Mouse (Mus musculus): Measurements from ENCODE around the gene Aff2. TPM values are rescaled to one million over a fixed set of nuclear protein-coding genes. Genes with fewer than 3 reads are reported as not detected.

Gene Aff2
- total RNA-seq, 2 experiments from 2014 or later, result 0.66 to 1.2 TPM

DNA sequence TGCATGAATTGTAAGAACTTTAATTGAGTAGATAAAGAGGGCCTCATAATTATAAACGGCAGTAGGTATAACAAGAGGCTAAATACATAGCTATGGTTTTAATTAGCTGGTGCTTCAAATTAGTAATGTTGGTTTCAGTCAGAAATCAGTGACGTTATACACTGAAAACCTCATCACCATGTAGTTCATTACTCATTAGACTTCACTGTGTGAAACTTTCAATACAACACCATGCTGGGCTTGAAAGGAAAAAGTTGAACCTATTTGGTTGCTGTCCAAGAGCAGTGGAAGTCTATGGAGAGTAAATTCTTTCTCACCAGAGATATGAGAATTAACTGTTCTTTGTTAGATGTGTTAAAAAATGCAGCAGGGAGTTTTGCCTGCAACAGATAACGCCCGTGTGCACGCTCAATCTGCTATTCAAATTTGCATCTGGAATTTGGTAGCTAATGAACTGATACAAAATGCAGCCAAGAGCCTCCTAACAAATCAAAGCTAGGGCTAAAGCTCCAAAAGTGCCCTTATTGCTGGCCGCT, 158.0 kb downstream of the Aff2 start:
- intact Hi-C loops (cut with DNase I), result no loop called here
- no peak for TF ChIP-seq CTCF (IDR thresholded peaks at IDR 0.05)
- Histone ChIP-seq H3K27ac (no peak overlapping the region), H3K4me3 (no peak overlapping the region)
- no peak for DNase-seq

DNA sequence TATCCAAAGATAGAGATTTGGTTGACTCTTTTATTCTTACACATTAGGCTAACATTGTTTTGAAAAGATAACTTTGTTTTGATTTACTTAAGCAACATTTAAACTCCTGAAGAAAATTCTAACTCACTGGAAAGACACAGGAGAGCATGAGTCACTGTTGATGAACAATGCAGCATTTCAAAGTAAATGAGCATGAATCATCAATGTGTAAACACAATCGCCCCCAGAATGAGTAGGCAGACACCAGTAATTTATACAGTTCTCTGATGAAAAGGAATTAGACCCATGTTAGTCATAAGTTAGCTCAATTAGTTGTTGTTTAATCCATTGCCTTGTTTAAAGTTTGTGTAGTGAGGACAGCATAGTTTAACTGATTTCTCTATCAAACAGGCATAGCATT, 180.7 kb downstream of the Aff2 start:
- DNase-seq, result no peak
- TF ChIP-seq CTCF (IDR thresholded peaks at IDR 0.05), result no peak
- intact Hi-C loops (cut with DNase I), result no loop called here
- Histone ChIP-seq H3K27ac (no peak overlapping the region), H3K4me3 (no peak overlapping the region)

DNA sequence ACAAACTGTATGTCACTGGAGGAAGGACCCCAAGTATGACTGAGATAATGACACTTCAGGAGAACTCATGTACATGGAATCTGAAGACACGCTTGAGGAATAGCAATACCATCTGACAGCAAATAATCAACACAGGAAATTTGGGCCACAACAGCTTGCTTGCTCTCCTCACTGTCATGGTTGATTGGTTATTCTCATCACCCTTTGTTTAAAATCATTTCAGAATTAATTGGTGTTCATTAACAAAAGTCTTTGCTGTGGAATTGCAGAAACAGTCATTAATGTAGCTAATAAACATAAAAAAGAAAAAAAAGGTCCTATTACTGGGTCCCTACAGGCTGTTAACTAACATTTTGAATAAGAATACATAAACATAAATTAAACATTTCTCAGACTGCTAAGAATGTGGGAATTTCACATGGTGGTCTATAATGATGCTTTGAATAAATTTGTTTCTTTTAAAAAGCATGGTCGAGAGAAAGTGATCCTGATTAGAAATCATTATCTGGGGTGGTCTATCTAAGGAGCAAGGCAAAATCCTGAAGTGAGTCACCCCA, 219.9 kb downstream of the Aff2 start:
- H3K4me3 ChIP-seq, result no peak overlapping the region
- no peak for TF ChIP-seq CTCF (IDR thresholded peaks at IDR 0.05)
- no peak overlapping the region for H3K27ac ChIP-seq
- DNase-seq, result no peak
- intact Hi-C loops (cut with DNase I), result no loop called here

DNA sequence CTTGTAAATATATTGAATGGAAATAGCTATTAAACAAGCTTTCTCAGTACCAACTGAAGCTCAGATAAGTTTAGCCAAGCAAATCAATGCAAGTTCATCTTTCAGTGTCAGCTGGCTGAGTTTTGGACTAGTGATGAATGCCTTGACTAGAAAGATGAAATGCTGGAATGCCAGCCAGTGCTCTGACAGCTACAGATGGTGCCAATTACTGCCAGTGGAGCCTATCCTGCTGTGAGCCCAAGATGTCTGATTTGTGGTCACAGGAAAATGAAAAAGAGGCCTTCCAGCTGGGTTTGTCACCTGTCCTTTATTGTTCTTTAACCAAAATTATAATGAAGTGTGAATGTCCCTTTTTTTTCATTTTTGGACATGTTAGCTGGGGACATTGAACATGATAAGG, 248.7 kb downstream of the Aff2 start:
- Histone ChIP-seq H3K27ac (no peak overlapping the region), H3K4me3 (no peak overlapping the region)
- TF ChIP-seq CTCF (IDR thresholded peaks at IDR 0.05), result no peak
- DNase-seq, result no peak
- intact Hi-C loops (cut with DNase I), result no loop called here

DNA sequence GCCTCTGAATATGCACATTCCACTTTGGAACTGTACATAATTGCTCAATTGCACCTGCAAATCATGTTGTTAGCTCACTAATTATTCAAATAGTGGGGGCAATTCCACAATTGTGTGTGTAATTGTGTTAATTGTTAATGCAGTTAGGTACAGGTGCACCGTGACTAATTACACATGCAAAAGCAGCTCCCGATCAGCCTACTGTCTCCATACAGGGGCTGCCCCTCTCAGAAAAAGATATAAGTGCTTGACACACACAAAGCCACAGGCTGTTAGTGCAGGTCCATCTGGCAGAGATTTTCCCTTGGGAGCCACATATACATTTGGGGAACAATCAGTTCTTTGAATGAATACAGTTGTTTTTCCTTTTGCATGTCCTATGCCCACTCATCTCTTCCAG, 302.9 kb downstream of the Aff2 start:
- no peak for DNase-seq
- TF ChIP-seq CTCF (IDR thresholded peaks at IDR 0.05), result no peak
- Histone ChIP-seq H3K27ac (no peak overlapping the region), H3K4me3 (no peak overlapping the region)
- intact Hi-C loops (cut with DNase I), result no loop called here

DNA sequence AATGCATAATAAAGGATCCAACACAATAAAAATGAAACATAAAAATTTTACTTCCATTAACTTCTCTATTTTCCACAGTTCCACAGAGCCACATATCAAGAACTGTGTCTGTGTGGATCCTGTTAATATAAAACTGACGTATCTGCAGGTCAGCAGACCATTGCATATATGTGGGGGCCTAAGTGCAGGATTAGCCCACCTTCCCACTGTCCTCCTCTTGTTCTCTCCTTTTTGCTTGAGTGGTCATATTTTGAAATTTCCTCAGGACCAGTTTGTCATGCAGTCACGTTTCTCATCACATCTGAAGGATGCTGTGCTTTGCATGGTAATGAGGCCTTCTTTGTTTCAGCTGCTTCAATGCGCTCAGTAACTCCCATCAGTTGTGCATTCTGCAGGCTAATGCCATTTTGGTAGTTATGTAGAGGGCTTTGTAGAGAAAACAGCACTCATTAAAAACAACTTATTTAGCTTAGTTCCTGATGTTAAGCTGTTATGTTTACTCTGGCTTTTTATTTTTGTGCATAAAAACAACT, 306.1 kb downstream of the Aff2 start:
- intact Hi-C loops (cut with DNase I), result no loop called here
- Histone ChIP-seq H3K27ac (no peak overlapping the region), H3K4me3 (no peak overlapping the region)
- TF ChIP-seq CTCF (IDR thresholded peaks at IDR 0.05), result no peak
- DNase-seq, result no peak

DNA sequence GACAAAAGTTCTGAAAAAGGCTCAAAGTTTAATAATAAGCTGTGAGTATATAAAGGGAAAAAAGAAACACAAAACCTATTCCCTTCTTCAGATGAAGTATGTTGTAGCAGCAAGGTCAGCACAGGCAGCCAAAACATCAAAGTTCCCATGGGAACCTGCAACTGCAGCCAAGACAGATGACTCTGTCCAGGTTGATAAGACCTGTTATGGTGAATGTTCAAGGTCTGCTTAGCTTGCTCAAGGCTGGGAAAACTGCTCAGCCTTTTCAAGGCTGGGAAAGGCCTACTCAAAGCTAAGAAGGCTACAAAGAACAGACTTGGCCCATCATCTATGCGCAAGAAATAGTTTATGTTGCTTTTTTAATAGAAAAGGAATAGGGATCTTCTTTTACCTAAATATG, 315.6 kb downstream of the Aff2 start:
- intact Hi-C loops (cut with DNase I), result no loop called here
- no peak for DNase-seq
- Histone ChIP-seq H3K4me3 (no peak overlapping the region), H3K27ac (no peak overlapping the region)
- no peak for TF ChIP-seq CTCF (IDR thresholded peaks at IDR 0.05)

DNA sequence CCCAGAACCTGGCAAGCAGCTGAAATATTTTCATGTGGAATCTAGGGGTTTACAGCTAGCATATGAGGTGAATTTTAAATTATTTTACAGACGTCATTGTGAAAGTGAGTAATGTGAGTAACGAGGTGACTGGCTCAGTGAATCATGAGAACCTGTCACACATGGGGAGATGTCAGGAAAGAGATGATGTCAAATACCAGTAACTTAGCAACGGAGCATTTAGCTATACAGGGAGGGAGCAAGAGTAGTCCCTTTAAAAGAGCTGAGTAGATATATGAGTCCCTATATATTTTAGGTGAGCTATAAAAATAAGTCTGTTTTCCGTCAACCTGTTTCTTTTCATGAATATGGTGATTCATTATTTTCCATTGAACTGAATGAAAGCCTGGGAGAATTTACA, 338.7 kb downstream of the Aff2 start:
- no peak for TF ChIP-seq CTCF (IDR thresholded peaks at IDR 0.05)

DNA sequence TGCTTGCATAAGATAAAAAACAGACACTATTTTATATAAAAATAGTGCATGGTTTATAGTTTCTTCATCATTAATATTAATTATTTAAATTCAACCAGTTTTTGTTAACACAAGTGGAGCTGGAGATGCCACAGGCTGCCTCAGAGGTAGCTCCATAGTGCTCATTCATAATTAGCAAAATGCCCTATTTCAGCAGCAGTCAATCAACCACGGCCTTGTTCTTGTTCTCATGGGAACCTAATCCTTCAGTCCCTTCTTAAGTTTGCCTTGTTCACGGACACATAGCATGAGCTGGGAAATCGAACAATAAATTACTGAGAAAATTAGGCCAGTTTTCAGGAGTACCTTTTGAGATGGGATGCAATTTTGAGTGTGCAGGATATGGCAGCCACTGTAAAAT, 378.9 kb downstream of the Aff2 start:
- intact Hi-C loops (cut with DNase I), result no loop called here
- Histone ChIP-seq H3K27ac (no peak overlapping the region), H3K4me3 (no peak overlapping the region)
- TF ChIP-seq CTCF (IDR thresholded peaks at IDR 0.05), result no peak
- DNase-seq, result no peak

More for the DNA sequence above, 338.7 kb downstream of the Aff2 start:
- intact Hi-C loops (cut with DNase I), result no loop called here
- no peak for DNase-seq
- H3K27ac ChIP-seq, result no peak overlapping the region
- no peak overlapping the region for H3K4me3 ChIP-seq

DNA sequence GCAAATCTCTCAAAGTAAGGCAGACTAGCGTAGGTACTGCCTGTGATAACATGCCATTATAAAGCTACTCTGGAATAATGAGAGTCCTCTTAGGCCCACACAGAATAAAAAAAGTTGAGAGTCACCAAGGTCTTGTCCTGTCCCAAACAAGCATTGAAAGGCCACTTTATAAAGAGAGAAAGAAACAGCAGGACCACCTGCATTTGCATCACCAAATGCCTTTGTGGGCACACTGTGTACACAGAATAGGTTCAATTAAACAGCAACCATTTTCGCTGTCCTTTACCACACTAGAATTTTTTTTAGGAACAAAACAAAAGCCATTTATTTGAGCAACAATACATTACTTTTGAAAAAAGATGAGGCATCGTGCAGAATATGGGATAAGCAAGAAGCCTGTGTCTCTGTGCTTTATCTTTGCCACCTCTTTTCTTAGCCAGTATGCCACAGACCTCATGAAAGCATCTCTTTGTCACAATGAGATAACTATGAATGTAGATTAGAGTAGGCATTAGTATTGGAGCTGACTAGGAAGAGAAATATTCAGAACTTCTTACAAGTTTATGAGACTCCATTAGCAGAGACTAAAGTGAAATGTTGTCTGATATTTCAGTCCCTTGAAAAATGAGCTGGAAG, 385.0 kb downstream of the Aff2 start:
- intact Hi-C loops (cut with DNase I), result no loop called here
- Histone ChIP-seq H3K27ac (no peak overlapping the region), H3K4me3 (no peak overlapping the region)
- DNase-seq, result no peak
- no peak for TF ChIP-seq CTCF (IDR thresholded peaks at IDR 0.05)

DNA sequence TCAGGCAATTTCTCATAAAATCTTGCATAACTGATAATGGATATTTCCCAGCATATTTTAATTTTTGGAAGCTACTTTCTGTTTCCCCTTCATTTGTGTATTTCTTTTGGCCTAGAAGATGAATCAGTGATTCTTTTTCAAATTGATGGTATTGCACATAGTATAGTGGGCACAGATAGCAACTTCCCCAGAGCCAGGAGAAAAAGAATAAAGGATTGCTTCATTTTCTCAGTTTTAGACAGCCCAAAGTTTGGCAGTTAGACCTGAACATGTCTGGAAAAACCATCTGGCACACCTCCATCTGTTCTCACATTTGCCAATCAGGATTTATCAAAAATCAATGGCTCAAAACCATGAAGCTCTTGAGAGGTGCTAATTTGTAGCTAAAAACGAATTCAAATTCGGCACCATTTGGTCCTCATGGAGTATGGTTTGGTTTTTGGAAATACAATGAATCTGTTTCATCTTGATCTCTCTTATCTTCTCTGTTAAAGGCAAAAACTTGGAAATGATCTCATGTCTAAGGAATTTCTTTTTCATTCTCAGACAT, 441.9 kb downstream of the Aff2 start:
- intact Hi-C loops (cut with DNase I), result no loop called here
- no peak overlapping the region for H3K27ac ChIP-seq
- H3K4me3 ChIP-seq, result no peak overlapping the region
- no peak for TF ChIP-seq CTCF (IDR thresholded peaks at IDR 0.05)
- DNase-seq, result no peak

DNA sequence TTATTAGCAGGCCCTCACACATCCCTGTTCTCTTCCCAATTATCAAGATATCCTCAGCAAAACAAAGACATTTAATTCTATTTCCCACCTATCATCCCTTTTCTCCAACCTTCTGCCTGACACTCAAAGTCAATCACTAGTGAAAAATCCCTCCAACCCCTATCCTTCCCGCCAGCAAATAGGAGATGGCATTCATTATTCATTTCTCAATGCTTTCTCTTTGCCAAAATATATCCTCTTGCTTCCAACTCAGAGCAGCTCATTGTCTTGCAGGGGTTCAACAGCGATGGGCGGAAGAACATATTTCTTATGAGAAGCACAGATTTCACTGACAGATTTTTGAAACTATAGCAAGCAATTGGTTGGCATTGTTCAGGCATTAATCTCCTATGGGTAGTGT, 442.4 kb downstream of the Aff2 start:
- no peak for DNase-seq
- no peak overlapping the region for H3K4me3 ChIP-seq
- intact Hi-C loops (cut with DNase I), result no loop called here
- no peak overlapping the region for H3K27ac ChIP-seq
- TF ChIP-seq CTCF (IDR thresholded peaks at IDR 0.05), result no peak

DNA sequence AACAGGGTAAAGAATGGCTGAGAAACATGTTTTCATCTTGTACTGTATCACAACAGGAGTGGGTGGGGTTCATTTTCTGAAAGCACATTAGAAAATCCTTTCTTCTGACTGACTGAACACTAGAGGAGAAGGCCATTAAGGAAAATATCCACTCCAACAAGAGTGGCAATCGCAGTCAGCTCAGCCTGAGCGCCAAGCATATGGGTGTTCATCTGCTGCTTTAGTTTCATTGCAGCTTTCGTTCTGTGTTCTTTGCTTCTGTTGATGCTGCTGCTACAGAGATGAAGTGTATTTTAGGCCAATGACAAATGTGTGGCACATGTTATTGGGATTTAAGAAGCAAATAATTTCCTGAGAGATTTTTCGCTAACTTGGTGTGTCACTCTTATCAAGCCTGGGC, 451.7 kb downstream of the Aff2 start:
- DNase-seq, result no peak
- Histone ChIP-seq H3K4me3 (no peak overlapping the region), H3K27ac (no peak overlapping the region)
- no peak for TF ChIP-seq CTCF (IDR thresholded peaks at IDR 0.05)
- intact Hi-C loops (cut with DNase I), result no loop called here
